Comparison of ENCODE assay signal across 16 mouse cellular contexts in the genomic region with DNA sequence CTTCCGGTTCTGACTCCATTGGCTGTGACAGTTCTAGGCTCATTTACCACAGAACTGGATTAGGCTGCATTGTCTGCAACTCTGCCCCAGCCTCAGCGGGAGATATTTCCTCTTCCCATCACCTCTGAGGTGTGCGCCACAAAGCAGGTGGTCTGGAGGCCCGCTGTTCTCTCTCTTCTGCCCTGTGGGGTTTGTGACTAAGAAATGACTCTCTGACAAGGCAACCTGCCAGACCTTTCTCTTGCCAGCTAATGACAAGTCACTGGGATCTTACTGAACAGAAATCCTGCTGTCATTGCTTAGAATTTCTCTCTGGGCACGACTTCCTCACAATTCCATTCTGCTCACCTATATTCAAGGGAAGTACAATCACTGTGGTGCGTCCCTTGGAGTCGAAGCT. TPM values are rescaled to one million over a fixed set of nuclear protein-coding genes. Genes with fewer than 3 reads are reported as not detected.
DNase-seq lines count a peak whose midpoint lies in the region; ATAC-seq and TF ChIP-seq lines count a peak whose summit lies in the region.
"Had no signal": no experiment of that assay in that cellular context is flagged by ENCODE, and none has a peak within 500 bp of the region (broad histone marks: within the 10 kb centered on the region; RNA-seq: fewer than 3 reads in every experiment).

No protein-coding gene starts in this region.

- no peaks in the 10 kb centered on the region for H3K36me3 ChIP-seq in hindbrain, postnatal 0 days (ENCODE audit: insufficient read depth, low read length)
- H3K36me3 ChIP-seq in hindbrain, embryonic 10.5 days: no peaks in the 10 kb centered on the region
- H3K36me3 ChIP-seq: intestine, embryonic 15.5 days had no signal

- DNase-seq in hindbrain, postnatal 0 days (ENCODE audit: low spot score): peak; percentile 28
- no peak for DNase-seq in hindbrain, embryonic 10.5 days (ENCODE audit: low spot score)
- peak; percentile 61 for DNase-seq in adipocyte (ENCODE audit: low spot score)
- DNase-seq in cerebellum, adult 11-12 months: peak; percentile 81
- peak; percentile 36 for DNase-seq in heart, postnatal 4 days
- DNase-seq in frontal cortex, postnatal 36 days (ENCODE audit: low spot score in 2 of 2): no peak
- DNase-seq in spleen, postnatal 36 days (ENCODE audit: low spot score in 2 of 2): no peak

- no peak overlapping the region for H3K27ac ChIP-seq in hindbrain, postnatal 0 days
- no peak overlapping the region for H3K27ac ChIP-seq in hindbrain, embryonic 10.5 days
- H3K27ac ChIP-seq: intestine, embryonic 15.5 days; layer of hippocampus, adult 2 months; stomach, postnatal 0 days had no signal

- H3K9me3 ChIP-seq in hindbrain, postnatal 0 days (ENCODE audit: low read length): no peaks in the 10 kb centered on the region
- no peaks in the 10 kb centered on the region for H3K9me3 ChIP-seq in hindbrain, embryonic 10.5 days
- H3K9me3 ChIP-seq: intestine, embryonic 15.5 days had no signal

- no peaks in the 10 kb centered on the region for H3K27me3 ChIP-seq in hindbrain, postnatal 0 days (ENCODE audit: insufficient read depth, low read length)
- H3K27me3 ChIP-seq in hindbrain, embryonic 10.5 days (ENCODE audit: insufficient read depth, poor library complexity, severe bottlenecking): peaks cover 4% of the 10 kb centered on the region
- H3K27me3 ChIP-seq: intestine, embryonic 15.5 days had no signal

- no peak overlapping the region for H3K4me3 ChIP-seq in hindbrain, postnatal 0 days (ENCODE audit: low read length)
- H3K4me3 ChIP-seq in hindbrain, embryonic 10.5 days: no peak overlapping the region
- H3K4me3 ChIP-seq: intestine, embryonic 15.5 days; layer of hippocampus, adult 2 months had no signal

- no peak for TF ChIP-seq CTCF in hindbrain, postnatal 0 days (IDR thresholded peaks at IDR 0.05; ENCODE audit: low read depth)

- H3K4me1 ChIP-seq in hindbrain, postnatal 0 days (ENCODE audit: insufficient read depth, low read length): peaks cover 6% of the 10 kb centered on the region
- H3K4me1 ChIP-seq in hindbrain, embryonic 10.5 days (replicated peaks): peaks cover 9% of the 10 kb centered on the region; the same call in 1 of the 2 replicates

- no peak overlapping the region for H3K4me2 ChIP-seq in hindbrain, postnatal 0 days (ENCODE audit: low read depth, low read length)
- H3K4me2 ChIP-seq: intestine, embryonic 15.5 days had no signal

- ATAC-seq in hindbrain, postnatal 0 days: no peak
- ATAC-seq: activated CD4-positive, CD25-positive, alpha-beta regulatory T cell, adult 4 months; intestine, embryonic 15.5 days had no signal

- H3K9ac ChIP-seq in hindbrain, postnatal 0 days (replicated peaks; ENCODE audit: low read length): no peak overlapping the region
- H3K9ac ChIP-seq: intestine, embryonic 15.5 days had no signal

- WGBS in hindbrain, postnatal 0 days: 24% methylated on average over 7 of the region's 7 CpGs
- 34% methylated on average over 7 of the region's 7 CpGs for WGBS in hindbrain, embryonic 10.5 days

RNA-seq across cellular contexts. Expression of a gene that starts 4.5 kb away (rescaled TPM):
- total RNA-seq in hindbrain, postnatal 0 days (2014; rRNA removed): 0.83 and 1.3 TPM in 2 replicates
- polyA plus RNA-seq in hindbrain, postnatal 0 days (2015; fragmentation: Nextera tagmentation; extraction: Ambion mirVana): 0.50 and 0.55 TPM in 2 replicates
- 1.2 and 1.6 TPM in 2 replicates for polyA plus RNA-seq in hindbrain, embryonic 10.5 days (2016; fragmentation: Nextera tagmentation; extraction: Ambion mirVana)
- total RNA-seq in heart, postnatal 4 days (2021): 10 to 100 TPM; 18.2 to 20.5 TPM

RNA-seq across cellular contexts. Expression of a gene that starts 37.5 kb away (rescaled TPM):
- not detected in 2 replicates for total RNA-seq in hindbrain, postnatal 0 days (2014; rRNA removed)
- not detected in 2 replicates for polyA plus RNA-seq in hindbrain, postnatal 0 days (2015; fragmentation: Nextera tagmentation; extraction: Ambion mirVana)
- polyA plus RNA-seq in hindbrain, embryonic 10.5 days (2016; fragmentation: Nextera tagmentation; extraction: Ambion mirVana): not detected in 2 replicates
- not detected for total RNA-seq in heart, postnatal 4 days (2021)
- total RNA-seq: common myeloid progenitor, adult 5-6 weeks; layer of hippocampus, adult 2 months; monocyte, adult 5-6 weeks had no signal
- polyA plus RNA-seq: activated CD4-positive, CD25-positive, alpha-beta regulatory T cell, adult 4 months; heart, postnatal 0 days; intestine, embryonic 15.5 days; limb, embryonic 11.5 days; liver, embryonic 16.5 days; stomach, postnatal 0 days had no signal

Comparison
In these comparisons a context has a peak if more than half of its experiments do, and no peak if none do; other contexts are left out.
1. DNase-seq: peak in hindbrain, postnatal 0 days (single experiment), adipocyte (single experiment), cerebellum, adult 11-12 months (single experiment) and heart, postnatal 4 days (single experiment); none in hindbrain, embryonic 10.5 days (single experiment), frontal cortex, postnatal 36 days (0 of 2) and spleen, postnatal 36 days (0 of 2).